Mouse (Mus musculus) T-cell, adult 2 months (primary cell): ENCODE measurements at regions not wholly inside any gene's neighbourhood (a gene's known extent, or its start where the extent isn't known, plus 50 kb on each side); places are given as distances from the start of the nearest gene placed in this dataset.

Experiments used
- DNase-seq: peaks from one replicate; pipeline ENCODE4 v3.0.0; 2022; ENCODE audit warnings: low spot score

DNA sequence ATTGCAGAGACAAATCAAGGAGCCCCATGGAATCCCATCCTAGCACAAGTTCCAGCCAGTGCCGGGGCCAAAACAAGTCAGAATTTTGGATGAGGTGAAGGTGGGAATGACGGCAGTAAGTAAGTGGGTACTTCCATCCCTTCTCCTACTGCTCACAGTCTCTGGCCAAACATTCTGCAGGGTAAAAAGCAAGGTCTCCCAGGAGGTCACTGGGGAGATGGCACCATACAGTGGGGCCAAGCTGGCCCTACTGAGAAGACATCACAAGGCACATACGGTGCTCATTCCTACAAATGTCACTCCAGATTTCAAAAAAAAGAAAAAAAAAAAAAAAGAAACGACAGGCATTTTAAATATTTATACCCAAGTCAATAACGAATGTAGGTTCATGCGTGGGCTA lies 129.6 kb downstream of the Ddx11 start:
- no peak for DNase-seq

DNA sequence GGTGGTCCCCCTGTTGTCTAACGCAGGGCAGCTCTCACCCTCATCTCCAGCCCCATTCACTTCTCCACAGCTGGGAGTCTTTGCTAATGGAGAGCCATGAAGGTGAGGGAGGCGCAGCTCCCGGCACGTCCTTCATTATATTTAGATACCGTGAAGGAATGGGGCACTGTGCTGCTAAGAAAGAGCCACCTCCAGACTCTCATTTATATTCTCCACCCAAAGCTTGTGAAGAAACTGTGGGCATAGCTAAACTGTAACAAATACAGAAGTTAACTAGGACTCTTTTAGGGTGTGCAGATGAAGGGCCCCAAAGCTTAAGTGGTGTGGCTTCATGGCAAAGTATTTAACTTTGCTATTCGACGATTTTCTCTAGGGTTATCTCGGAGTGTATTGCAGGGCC lies 136.4 kb downstream of the Ddx11 start:
- no peak for DNase-seq

DNA sequence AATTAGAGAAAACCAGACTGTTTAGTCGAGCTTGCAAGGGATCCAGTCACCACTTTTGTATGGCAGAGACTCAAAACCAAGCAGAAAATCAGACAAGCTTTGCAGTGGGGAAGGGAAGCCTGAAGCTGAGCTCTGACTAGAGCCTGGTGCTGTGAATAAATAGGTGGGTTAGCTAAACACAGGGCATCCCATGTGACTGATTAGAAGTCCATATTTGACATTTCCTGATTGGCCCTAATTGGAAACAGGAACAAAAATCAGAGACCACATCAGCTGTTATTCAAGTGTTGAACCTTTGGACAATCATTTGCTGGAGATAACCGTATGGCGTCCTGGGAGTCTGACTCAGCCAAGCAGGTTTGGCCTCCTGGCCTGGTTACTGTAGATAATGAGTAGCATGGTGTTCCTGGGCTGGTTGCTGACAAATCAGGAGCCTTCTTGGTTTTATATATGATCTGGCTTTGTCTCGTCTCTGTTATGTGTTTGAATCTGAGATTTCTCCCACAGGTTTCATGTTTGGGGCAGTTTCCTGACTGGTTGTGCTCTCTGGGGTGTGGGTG lies 139.4 kb downstream of the Ddx11 start:
- DNase-seq = no peak

DNA sequence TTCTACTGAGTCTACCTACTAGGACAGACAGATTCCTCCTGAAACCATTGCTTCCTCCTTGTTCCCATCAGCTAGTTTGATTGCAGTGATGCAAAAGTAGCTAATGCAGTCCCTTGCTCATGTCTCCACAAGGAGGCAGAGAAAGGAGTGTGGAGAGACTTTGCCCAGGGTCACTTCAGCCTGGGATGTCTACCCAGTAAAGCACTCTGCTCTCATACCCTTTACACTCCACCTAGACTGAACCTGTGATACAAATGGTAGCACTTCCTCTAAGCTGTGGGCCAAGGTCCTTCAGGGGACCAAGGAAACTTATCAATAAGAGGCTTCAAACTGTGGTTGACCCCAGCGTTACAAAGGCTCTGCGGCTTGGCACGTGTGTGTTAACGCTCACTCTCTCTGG lies 140.1 kb downstream of the Ddx11 start:
- DNase-seq = no peak

DNA sequence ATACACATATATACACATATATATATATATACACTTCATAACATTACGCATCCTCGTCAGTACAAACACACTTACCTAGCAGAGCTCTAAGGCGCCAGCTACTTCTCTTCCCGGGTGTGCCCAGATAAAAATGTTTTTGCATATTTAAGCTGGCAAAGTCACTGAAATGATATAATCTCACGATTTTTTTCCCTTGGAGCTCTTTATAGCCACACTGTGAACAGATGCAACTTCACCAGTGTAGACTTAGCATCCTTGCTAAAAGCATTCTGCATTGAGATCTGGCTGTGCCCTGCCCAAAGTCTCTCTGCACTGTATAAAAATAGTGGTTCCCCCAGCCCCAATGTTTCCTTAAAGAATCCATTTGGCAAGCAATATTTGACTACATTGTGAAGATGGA lies 143.5 kb downstream of the Ddx11 start:
- no peak for DNase-seq

DNA sequence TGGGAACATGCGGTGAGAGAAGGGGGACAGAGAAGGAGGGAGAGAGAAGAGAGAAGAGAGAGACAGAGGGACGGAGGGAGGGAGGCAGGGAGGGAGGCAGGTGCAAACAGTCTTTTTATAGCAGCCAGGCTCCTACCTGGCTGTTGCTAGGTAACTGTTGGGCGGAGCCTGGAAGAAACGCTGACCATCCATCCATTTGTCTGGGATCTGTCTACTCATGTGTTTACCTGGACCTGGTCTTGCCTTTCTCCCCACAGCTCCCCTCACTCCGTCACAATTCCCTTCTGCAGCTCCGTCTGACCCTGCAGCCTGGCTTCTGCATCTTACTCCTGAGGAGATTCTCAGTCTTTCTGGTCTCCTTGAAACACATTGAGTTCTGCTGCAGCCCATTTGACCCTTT lies 144.5 kb downstream of the Ddx11 start:
- DNase-seq = no peak

DNA sequence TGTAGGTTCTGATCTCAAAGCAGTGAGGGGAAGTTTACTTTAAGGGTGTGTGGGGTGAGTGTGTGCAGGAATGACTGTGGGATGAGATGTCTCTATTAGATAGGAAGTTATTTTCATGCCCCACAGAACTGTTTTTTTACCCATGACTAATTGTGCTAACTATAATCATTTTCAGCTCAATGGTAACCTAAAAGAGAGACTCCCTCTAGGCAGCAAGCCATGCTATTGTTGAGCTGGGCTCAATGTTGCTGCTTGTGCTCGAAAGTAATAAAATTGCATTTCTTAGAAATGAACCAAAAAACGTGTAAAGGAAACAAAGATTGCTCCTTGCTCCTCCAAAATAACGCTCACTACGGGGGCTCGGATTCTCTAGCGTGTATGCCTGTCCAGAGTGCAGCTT lies 146.2 kb downstream of the Ddx11 start:
- DNase-seq = no peak

DNA sequence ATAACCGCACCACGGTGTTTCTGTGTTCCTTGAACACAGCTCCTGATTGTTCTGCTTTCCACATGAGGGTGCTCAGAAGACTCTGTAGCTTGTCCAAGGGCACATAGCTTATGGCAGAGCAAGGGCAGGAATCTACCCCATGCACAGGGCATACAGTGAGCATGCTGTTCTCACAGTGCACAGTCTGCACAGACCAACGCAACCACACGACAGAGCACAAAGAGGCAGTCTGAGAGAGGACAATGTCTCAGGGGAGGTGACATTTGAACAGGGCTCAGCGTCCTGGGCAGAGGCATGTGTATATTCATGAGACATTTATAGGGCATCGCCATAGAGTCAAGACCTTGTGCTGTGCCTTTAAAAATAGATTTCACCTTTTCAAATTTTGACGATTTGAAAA lies 148.6 kb downstream of the Ddx11 start:
- DNase-seq = no peak

DNA sequence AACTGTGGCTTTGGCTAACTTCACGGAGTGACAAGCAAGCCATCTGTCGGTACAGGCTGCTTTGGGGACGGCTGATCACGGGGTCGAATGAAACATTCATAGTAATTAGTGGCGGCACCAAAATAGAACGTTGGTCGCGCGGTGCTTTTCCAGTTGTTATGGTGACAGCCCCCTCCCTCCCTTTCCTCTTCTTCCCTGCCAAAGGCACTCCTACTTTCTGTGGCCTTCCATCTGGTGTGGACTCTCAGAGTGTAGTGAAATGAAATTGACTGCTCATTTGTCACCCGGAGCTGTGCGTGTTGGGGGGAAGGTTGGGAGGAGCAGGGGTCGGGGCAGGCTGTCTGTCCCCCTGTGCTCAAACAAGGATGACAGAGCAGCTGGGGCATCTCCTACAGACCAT lies 153.5 kb downstream of the Ddx11 start:
- no peak for DNase-seq

DNA sequence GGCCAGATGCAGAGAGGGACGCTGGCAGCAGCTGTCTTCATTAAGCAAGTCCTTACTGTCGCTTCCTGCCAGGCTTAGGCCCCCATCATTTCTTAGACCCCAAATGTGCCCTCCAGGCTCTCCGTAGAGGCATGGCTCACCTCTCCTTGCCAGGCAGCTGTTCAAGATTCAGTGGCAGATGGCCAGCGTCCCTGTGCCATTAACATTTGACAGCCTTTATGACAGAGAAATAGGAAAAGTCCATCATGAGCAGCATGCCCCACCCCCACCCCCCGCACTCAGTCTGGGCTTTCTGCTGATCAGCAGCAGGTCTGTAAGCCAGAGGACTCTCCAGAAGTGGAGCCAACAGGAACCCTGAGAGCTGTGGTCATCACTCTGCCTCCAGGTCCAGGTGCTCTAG lies 154.7 kb downstream of the Ddx11 start:
- no peak for DNase-seq

DNA sequence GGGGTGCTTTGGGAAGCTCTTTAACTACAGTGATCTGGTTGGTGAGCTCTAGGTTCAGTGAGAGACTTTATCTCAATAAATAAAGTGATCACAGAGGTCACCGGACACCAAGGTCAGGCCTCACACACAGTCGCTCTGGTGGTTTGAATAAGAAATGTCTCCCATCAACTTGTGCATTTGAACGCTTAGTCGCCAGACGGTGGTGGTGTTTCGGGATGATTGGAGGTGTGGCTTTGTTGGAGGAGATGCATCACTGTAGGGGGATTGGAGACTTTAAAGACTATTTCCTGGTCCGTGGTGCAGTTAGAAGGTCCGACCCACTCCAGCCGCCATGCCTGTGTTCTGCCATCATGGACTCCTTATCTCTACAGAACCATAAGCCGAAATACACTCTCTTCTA lies 162.0 kb downstream of the Ddx11 start:
- DNase-seq = no peak
